Mouse (Mus musculus) stomach, postnatal 0 days (tissue): Measurements from ENCODE around the gene Tsen2.

Experiments
- CTCF ChIP-seq: IDR thresholded peaks from 2 replicates; pipeline ENCODE4 v1.5.1; 2016; ENCODE audit warnings: antibody characterized with exemption, low read depth, mild to moderate bottlenecking, moderate library complexity
- EP300 ChIP-seq: optimal IDR thresholded peaks from 2 replicates; pipeline ENCODE3; 2016; ENCODE audit warnings: antibody characterized with exemption

GRCm38 (mm10) chr6:115544442-115544970 is at the start of gene Tsen2:
- TF ChIP-seq CTCF (peak; percentile 44), EP300 (no peak)
